Mouse (Mus musculus): Measurements from ENCODE around the gene 0610009B22Rik.

- TF ChIP-seq GATA1 (IDR thresholded peaks at IDR 0.05; ENCODE audit: low read length): no peak
- no peak for TF ChIP-seq TAL1 (IDR thresholded peaks at IDR 0.05; ENCODE audit: low read length)
Observed at GRCm38 (mm10) chr11:51640748-51641147, 47.9 kb downstream of the 0610009B22Rik start.

Data from erythroblast, embryonic 14.5 days (primary cell).